Mouse (Mus musculus) E14TG2a.4 (cell line): ENCODE results near the gene Amh.

Source experiments
- CTCF ChIP-seq: conservative IDR thresholded peaks from 2 replicates; pipeline ENCODE4 v1.5.1; 2014; ENCODE audit warnings: low read length
- NANOG ChIP-seq: IDR thresholded peaks from 2 replicates; pipeline ENCODE4 v1.6.1; 2014; ENCODE audit warnings: borderline replicate concordance, low read length, mixed read lengths
- POU5F1 ChIP-seq: IDR thresholded peaks from 2 replicates; pipeline ENCODE4 v1.6.1; 2014; ENCODE audit warnings: low read length, borderline replicate concordance

DNA sequence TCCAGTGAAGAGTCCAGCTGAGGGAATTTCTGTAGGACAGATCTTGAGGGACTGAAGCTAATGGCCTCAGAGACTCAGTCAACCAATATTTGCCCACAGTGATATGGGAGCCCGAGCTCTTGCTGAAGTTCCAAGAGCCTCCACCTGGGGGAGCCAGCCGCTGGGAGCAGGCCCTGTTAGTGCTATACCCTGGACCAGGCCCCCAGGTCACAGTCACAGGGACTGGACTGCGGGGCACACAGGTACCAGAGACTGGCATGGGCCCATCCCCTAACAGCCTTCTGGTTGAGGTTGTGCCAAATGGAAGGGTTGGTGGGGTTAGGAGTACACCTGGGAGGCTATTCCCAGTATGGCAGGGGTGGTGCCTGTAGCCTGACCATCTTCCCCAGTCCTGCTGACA, 882 bp downstream of the Amh start:
- peak; percentile 98 for TF ChIP-seq CTCF
- TF ChIP-seq POU5F1: no peak
- TF ChIP-seq NANOG: no peak
